Mouse (Mus musculus): ENCODE results near the gene Btnl9. TPM values are rescaled to one million over a fixed set of nuclear protein-coding genes. Genes with fewer than 3 reads are reported as not detected.
A peak's percentile ranks its signal among the peaks of the same experiment; 100 is the strongest.

Btnl9 gene
- polyA plus RNA-seq (2014; fragmentation: Nextera tagmentation; extraction: Ambion mirVana), result 1.5 and 2.3 TPM in 2 replicates

DNA sequence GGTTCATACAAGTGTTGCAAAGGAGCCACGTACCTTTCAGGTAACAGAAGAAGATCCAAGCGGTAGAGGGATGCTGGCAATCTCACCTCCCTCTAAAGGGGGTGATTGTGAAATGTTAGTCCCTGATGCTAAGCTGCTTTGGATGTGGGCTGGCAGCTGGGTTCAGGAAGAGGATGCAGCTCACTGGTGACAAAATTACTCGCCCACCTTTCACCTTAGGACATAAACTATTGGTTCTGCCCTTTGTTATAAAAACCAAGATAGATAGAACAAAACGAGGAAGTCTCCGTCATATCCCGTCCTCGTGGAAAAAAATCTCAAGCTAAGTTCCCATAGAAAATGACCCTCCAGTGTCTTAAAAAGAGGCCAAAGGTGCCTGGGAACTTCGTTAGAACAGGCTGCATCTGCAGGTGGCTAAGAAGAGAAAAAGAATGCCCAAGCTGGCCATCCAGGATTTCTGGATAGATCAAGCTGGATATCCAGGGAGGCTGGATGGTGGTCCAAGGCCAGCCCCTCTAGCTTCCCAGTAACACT lies at the start of gene Btnl9:
TSS of gene Btnl9 (minus strand) at position 205 of the 534 bp plus-strand sequence.
- 70% methylated on average over 8 of the region's 8 CpGs for WGBS
- ATAC-seq (ENCODE audit: low read depth), result no peak
- no peak within 1 kb of the TSS for H3K9ac ChIP-seq (ENCODE audit: low read depth, low read length)

DNA sequence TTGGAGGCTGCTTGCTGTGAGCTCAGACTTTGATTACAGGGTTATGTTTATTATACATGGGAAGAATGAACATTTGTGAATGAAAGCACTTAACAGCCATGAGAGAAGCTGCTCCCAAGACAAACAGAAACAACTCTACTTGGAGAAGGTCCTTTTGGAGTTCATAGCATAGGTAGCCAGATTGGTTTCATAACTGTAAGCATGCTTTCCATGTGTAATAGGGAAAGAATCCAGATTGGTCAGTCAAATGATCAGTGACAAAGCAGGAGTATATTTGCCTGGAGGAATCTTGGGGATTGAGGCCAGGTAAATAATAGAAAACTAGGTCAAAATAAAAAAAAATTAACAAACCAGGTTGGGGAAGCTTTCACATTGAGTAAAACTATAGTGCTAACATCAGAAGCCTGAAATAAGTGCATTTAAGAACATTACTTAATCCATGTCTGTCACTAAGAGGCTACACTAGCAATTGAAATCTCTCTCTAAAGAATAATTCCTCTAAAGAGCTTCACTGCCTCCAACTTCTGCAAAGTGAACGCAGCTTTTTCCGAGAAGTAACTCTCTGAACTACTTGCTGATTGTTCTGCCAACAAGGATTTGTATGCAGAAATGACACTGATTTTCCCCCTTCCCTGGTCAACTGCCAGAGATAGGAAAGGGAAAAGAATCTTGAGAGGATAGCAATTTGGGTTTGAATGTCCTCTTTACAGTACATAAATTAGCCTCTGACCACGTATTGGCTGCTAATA lies 48.7 kb upstream of the Btnl9 start:
- DNase-seq (ENCODE audit: low spot score), result no peak
- Histone ChIP-seq H3K4me3 (ENCODE audit: low read depth, low read length) (no peak overlapping the region), H3K27me3 (replicated peaks; ENCODE audit: control insufficient read depth, insufficient read depth, low read length) (no peaks in the 10 kb centered on the region), H3K4me2 (ENCODE audit: low read depth, low read length) (no peak overlapping the region), H3K9ac (ENCODE audit: low read depth, low read length) (no peak overlapping the region), H3K27ac (replicated peaks; ENCODE audit: low read depth, low read length) (no peak overlapping the region), H3K9me3 (ENCODE audit: control insufficient read depth, low read length) (no peaks in the 10 kb centered on the region), H3K36me3 (ENCODE audit: control insufficient read depth, insufficient read depth, low read length) (no peaks in the 10 kb centered on the region), H3K4me1 (ENCODE audit: control insufficient read depth, insufficient read depth, low read length) (no peaks in the 10 kb centered on the region)
- no peak for ATAC-seq (ENCODE audit: low read depth)
- WGBS, result 68% methylated on average over 3 of the region's 3 CpGs

More for the DNA sequence above, at the start of gene Btnl9:
- no peaks in the 10 kb centered on the region for H3K9me3 ChIP-seq (ENCODE audit: control insufficient read depth, low read length)
- H3K4me3 ChIP-seq (ENCODE audit: low read depth, low read length), result no peak within 1 kb of the TSS
- no peak within 1 kb of the TSS for H3K4me2 ChIP-seq (ENCODE audit: low read depth, low read length)
- no peak for DNase-seq (ENCODE audit: low spot score)
- H3K4me1 ChIP-seq (ENCODE audit: control insufficient read depth, insufficient read depth, low read length), result no peaks in the 10 kb centered on the region
- H3K27me3 ChIP-seq (replicated peaks; ENCODE audit: control insufficient read depth, insufficient read depth, low read length), result no peaks in the 10 kb centered on the region
- no peak within 1 kb of the TSS for H3K27ac ChIP-seq (replicated peaks; ENCODE audit: low read depth, low read length)
- H3K36me3 ChIP-seq (ENCODE audit: control insufficient read depth, insufficient read depth, low read length), result no peaks in the 10 kb centered on the region

DNA sequence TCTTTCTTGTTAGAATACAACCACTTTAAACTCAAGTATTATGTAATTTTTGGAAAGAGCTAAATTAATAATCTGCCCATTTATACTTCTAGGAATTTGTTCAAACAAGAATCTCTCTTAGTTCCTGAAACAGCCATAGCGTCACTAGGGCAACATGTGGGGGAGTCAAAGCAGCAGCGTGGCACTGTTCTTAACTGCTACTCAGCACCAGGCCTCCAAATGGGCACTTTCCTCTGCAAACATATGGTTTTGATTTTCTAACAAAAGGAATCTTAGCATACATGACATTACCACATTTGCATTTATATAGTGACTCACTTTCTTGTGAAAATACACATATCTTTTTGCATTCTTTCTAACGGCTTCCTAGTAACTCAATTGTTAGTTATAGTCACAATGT lies 45.8 kb upstream of the Btnl9 start:
- WGBS, result 47% methylated on average over 3 of the region's 3 CpGs
- Histone ChIP-seq H3K9ac (ENCODE audit: low read depth, low read length) (no peak overlapping the region), H3K4me3 (ENCODE audit: low read depth, low read length) (no peak overlapping the region), H3K36me3 (ENCODE audit: control insufficient read depth, insufficient read depth, low read length) (no peaks in the 10 kb centered on the region), H3K27ac (replicated peaks; ENCODE audit: low read depth, low read length) (no peak overlapping the region; the same call in 1 of the 2 replicates), H3K4me1 (ENCODE audit: control insufficient read depth, insufficient read depth, low read length) (no peaks in the 10 kb centered on the region), H3K9me3 (ENCODE audit: control insufficient read depth, low read length) (no peaks in the 10 kb centered on the region), H3K27me3 (replicated peaks; ENCODE audit: control insufficient read depth, insufficient read depth, low read length) (no peaks in the 10 kb centered on the region), H3K4me2 (ENCODE audit: low read depth, low read length) (no peak overlapping the region)
- ATAC-seq (ENCODE audit: low read depth) (no peak), DNase-seq (ENCODE audit: low spot score) (peak; percentile 63)

DNA sequence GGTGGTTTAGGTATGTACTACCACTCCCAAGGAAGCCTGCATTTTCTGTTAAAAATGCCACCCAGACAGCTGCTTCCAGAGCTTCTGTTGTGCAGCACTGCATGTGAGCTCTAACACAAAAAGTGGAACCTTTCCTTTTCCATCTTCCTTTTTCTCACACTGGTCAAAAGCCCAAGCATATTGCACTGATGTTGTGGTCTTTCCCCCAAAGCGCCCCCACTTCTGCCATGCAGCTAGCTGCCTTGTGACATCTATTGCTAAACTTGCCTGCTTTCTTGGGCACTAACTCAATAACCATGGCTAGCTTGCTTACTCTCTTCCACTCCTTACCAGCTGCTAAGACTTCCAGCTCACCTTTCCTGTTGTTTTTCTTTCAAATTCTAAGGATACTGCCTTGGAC lies 37.5 kb upstream of the Btnl9 start:
- Histone ChIP-seq H3K4me2 (ENCODE audit: low read depth, low read length) (no peak overlapping the region), H3K27ac (replicated peaks; ENCODE audit: low read depth, low read length) (no peak overlapping the region), H3K27me3 (replicated peaks; ENCODE audit: control insufficient read depth, insufficient read depth, low read length) (no peaks in the 10 kb centered on the region), H3K9ac (ENCODE audit: low read depth, low read length) (no peak overlapping the region), H3K9me3 (ENCODE audit: control insufficient read depth, low read length) (no peaks in the 10 kb centered on the region), H3K4me3 (ENCODE audit: low read depth, low read length) (no peak overlapping the region), H3K4me1 (ENCODE audit: control insufficient read depth, insufficient read depth, low read length) (no peaks in the 10 kb centered on the region), H3K36me3 (ENCODE audit: control insufficient read depth, insufficient read depth, low read length) (no peaks in the 10 kb centered on the region)
- WGBS, result 74% methylated on average over 1 of the region's 1 CpGs
- DNase-seq (ENCODE audit: low spot score) (no peak), ATAC-seq (ENCODE audit: low read depth) (no peak)

DNA sequence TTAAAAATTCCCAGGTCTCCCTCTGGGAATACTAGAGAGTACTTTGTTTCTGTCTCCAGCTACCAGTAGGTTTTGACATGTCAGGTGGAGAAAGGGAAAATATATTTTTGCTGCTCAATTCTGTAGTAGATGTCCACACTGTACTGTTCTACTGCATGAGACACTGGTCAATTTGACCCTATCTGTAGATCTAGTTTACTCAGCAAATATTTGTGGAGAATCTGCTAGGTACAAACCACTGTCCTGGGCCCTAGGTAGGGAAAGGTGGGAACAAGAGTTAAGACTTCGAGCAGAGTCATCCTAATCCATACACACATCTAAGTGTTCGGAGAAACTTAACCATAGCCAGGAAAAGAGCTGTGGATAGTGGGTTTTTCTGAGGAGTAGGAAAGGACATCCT lies 32.3 kb upstream of the Btnl9 start:
- Histone ChIP-seq H3K27me3 (replicated peaks; ENCODE audit: control insufficient read depth, insufficient read depth, low read length) (no peaks in the 10 kb centered on the region), H3K4me2 (ENCODE audit: low read depth, low read length) (no peak overlapping the region), H3K36me3 (ENCODE audit: control insufficient read depth, insufficient read depth, low read length) (peaks cover 38% of the 10 kb centered on the region), H3K4me1 (ENCODE audit: control insufficient read depth, insufficient read depth, low read length) (no peaks in the 10 kb centered on the region), H3K4me3 (ENCODE audit: low read depth, low read length) (no peak overlapping the region), H3K9me3 (ENCODE audit: control insufficient read depth, low read length) (no peaks in the 10 kb centered on the region), H3K27ac (replicated peaks; ENCODE audit: low read depth, low read length) (no peak overlapping the region), H3K9ac (ENCODE audit: low read depth, low read length) (no peak overlapping the region)
- no peak for DNase-seq (ENCODE audit: low spot score)
- no peak for ATAC-seq (ENCODE audit: low read depth)
- 96% methylated on average over 2 of the region's 2 CpGs for WGBS

DNA sequence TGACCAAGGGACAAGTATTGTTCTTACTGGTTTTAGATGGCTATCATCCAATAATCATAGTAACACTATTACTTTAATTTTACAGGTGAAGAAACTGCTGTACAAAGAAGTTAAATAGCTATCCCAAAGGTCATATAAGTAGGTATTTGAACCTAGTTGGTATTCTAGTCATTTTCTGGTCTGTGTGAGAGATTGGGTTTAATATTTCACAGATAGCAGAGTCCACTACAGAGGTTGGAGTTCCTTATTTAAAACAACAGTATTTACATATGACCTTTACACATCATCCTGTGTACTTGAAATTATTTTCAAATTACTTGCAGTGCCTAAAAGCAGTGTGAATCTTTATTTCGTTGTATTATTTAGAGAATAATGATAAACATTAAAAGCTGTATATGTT lies 26.5 kb upstream of the Btnl9 start:
- no peak overlapping the region for H3K9ac ChIP-seq (ENCODE audit: low read depth, low read length)
- no peaks in the 10 kb centered on the region for H3K27me3 ChIP-seq (replicated peaks; ENCODE audit: control insufficient read depth, insufficient read depth, low read length)
- no peak overlapping the region for H3K27ac ChIP-seq (replicated peaks; ENCODE audit: low read depth, low read length)
- no peaks in the 10 kb centered on the region for H3K4me1 ChIP-seq (ENCODE audit: control insufficient read depth, insufficient read depth, low read length)
- 95% methylated on average over 1 of the region's 1 CpGs for WGBS
- peaks cover 50% of the 10 kb centered on the region for H3K36me3 ChIP-seq (ENCODE audit: control insufficient read depth, insufficient read depth, low read length)
- no peak overlapping the region for H3K4me3 ChIP-seq (ENCODE audit: low read depth, low read length)
- H3K4me2 ChIP-seq (ENCODE audit: low read depth, low read length), result no peak overlapping the region
- no peak for ATAC-seq (ENCODE audit: low read depth)
- H3K9me3 ChIP-seq (ENCODE audit: control insufficient read depth, low read length), result no peaks in the 10 kb centered on the region
- DNase-seq (ENCODE audit: low spot score), result no peak

DNA sequence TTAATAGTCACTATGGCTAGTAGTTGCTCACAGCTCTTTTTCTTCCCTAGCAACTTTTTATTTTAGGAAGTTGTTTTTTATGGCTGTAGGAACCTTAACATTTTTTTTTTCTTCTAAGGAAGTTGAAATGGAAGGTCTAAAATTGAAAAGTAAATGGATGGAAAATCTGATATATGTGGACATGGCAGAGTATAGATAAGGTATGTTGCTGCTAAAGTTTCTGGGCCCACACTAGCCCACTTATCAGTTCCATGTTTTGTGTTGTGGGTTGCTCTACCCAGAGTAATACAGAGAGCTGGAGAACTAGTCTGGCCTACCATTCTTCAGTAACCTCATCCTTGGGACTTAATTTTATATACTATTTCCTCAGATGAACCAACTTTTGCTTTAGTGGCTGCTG lies 25.6 kb upstream of the Btnl9 start:
- no peak overlapping the region for H3K9ac ChIP-seq (ENCODE audit: low read depth, low read length)
- no peaks in the 10 kb centered on the region for H3K4me1 ChIP-seq (ENCODE audit: control insufficient read depth, insufficient read depth, low read length)
- H3K4me2 ChIP-seq (ENCODE audit: low read depth, low read length), result no peak overlapping the region
- no peak for DNase-seq (ENCODE audit: low spot score)
- no peak overlapping the region for H3K4me3 ChIP-seq (ENCODE audit: low read depth, low read length)
- H3K27ac ChIP-seq (replicated peaks; ENCODE audit: low read depth, low read length), result no peak overlapping the region
- H3K27me3 ChIP-seq (replicated peaks; ENCODE audit: control insufficient read depth, insufficient read depth, low read length), result no peaks in the 10 kb centered on the region
- H3K36me3 ChIP-seq (ENCODE audit: control insufficient read depth, insufficient read depth, low read length), result peaks cover 50% of the 10 kb centered on the region
- H3K9me3 ChIP-seq (ENCODE audit: control insufficient read depth, low read length), result no peaks in the 10 kb centered on the region
- no peak for ATAC-seq (ENCODE audit: low read depth)

DNA sequence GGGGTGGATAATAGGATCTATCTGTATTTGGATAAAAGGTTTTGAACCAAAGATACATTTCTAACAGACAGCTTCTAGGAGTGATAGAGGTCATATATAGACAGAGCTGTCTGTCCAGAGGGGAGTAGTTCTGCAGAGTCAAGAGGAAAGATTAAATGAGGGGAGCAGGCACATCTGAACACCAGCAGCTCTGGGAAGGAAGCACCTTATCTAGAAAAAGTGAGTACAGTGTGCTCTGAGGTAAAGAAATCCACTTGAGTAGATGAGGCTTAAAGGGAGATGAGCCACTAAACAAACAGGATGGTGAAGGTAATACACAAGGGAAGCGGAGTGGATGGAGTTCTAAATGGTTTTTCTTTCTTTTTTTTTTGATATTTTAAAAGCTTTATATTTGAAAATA lies 20.5 kb upstream of the Btnl9 start:
- DNase-seq (ENCODE audit: low spot score) (no peak), ATAC-seq (ENCODE audit: low read depth) (no peak)
- Histone ChIP-seq H3K4me1 (ENCODE audit: control insufficient read depth, insufficient read depth, low read length) (peaks cover 7% of the 10 kb centered on the region; the same call in 1 of the 2 replicates), H3K4me3 (ENCODE audit: low read depth, low read length) (no peak overlapping the region), H3K27ac (replicated peaks; ENCODE audit: low read depth, low read length) (no peak overlapping the region), H3K27me3 (replicated peaks; ENCODE audit: control insufficient read depth, insufficient read depth, low read length) (no peaks in the 10 kb centered on the region), H3K9me3 (ENCODE audit: control insufficient read depth, low read length) (no peaks in the 10 kb centered on the region), H3K9ac (ENCODE audit: low read depth, low read length) (no peak overlapping the region), H3K4me2 (ENCODE audit: low read depth, low read length) (no peak overlapping the region), H3K36me3 (ENCODE audit: control insufficient read depth, insufficient read depth, low read length) (peaks cover 22% of the 10 kb centered on the region)
- 97% methylated on average over 1 of the region's 1 CpGs for WGBS

DNA sequence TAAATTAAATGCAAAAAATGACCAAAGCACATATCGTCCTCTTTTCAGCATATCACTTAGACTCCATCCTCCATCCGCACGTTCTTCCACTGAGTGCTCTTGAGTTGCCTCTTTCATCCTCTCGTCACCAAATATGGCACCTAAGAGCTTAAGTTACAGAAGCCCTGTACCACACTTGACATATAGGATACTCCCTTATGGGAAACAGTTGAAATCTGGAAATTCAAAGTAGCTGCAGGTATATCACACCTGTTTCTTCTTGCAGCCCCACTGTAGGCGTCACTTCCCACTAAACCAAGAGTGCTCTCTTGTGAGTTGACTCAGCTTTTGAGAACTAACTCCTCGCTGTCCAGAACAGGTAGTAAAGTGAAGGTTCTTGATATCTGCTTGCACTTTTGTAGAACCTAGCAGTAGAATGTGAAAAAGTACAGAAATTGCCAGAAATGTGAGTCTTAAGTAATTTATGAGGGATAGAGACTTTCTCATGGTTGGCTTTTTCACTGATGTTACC lies 18.2 kb upstream of the Btnl9 start:
- no peak for ATAC-seq (ENCODE audit: low read depth)
- 80% methylated on average over 6 of the region's 6 CpGs for WGBS
- DNase-seq (ENCODE audit: low spot score), result no peak
- Histone ChIP-seq H3K9ac (ENCODE audit: low read depth, low read length) (no peak overlapping the region), H3K27ac (replicated peaks; ENCODE audit: low read depth, low read length) (no peak overlapping the region), H3K4me3 (ENCODE audit: low read depth, low read length) (no peak overlapping the region), H3K36me3 (ENCODE audit: control insufficient read depth, insufficient read depth, low read length) (peaks cover 14% of the 10 kb centered on the region; the same call in 1 of the 2 replicates), H3K27me3 (replicated peaks; ENCODE audit: control insufficient read depth, insufficient read depth, low read length) (no peaks in the 10 kb centered on the region), H3K9me3 (ENCODE audit: control insufficient read depth, low read length) (no peaks in the 10 kb centered on the region), H3K4me1 (ENCODE audit: control insufficient read depth, insufficient read depth, low read length) (peaks cover 13% of the 10 kb centered on the region; the same call in 1 of the 2 replicates), H3K4me2 (ENCODE audit: low read depth, low read length) (peak overlapping the region; percentile 68)

Data from embryonic facial prominence, embryonic 14.5 days (tissue).